Mouse (Mus musculus) limb, embryonic 10.5 days (tissue): ENCODE data around the gene Ms4a4a. TPM values are rescaled to one million over a fixed set of nuclear protein-coding genes. Genes with fewer than 3 reads are reported as not detected.

Experiments
- polyA plus RNA-seq: library from polyadenylated mRNA; unstranded; fragments of >200 nt; fragmentation: Nextera tagmentation; extraction: Ambion mirVana; gene quantifications from 2 replicates; pipeline ENCODE4 v1.2.1, GENCODE M21; 2016

The Ms4a4a gene
- polyA plus RNA-seq, 1 experiment from 2014 or later: 1.5 TPM

Other genes with a start within 250 kb of the Ms4a4a start
- gene 1700017D01Rik, start 244.6 kb upstream of the Ms4a4a start, polyA plus RNA-seq: not detected in 2 replicates
- gene 1700025F22Rik, start 210.2 kb upstream of the Ms4a4a start, polyA plus RNA-seq: not detected in 2 replicates
- gene Ms4a13, start 178.8 kb upstream of the Ms4a4a start, polyA plus RNA-seq: not detected in 2 replicates
- not detected in 2 replicates for gene Ms4a12, start 143.1 kb upstream of the Ms4a4a start, polyA plus RNA-seq
- not detected in 2 replicates for gene Ms4a1, start 109.3 kb upstream of the Ms4a4a start, polyA plus RNA-seq
- gene Ms4a5, start 91.7 kb upstream of the Ms4a4a start, polyA plus RNA-seq: not detected in 2 replicates
- gene Ms4a14, start 61.1 kb upstream of the Ms4a4a start, polyA plus RNA-seq: not detected in 2 replicates
- gene Ms4a7, start 39.4 kb upstream of the Ms4a4a start, polyA plus RNA-seq: 0.33 TPM in 1 of 2 replicates, not detected in the other
- gene Ms4a4c, start 29.2 kb downstream of the Ms4a4a start, polyA plus RNA-seq: 0.14 TPM in 1 of 2 replicates, not detected in the other
- gene Ms4a4b, start 68.0 kb downstream of the Ms4a4a start, polyA plus RNA-seq: not detected in 2 replicates
- 0.23 and 0.69 TPM in 2 replicates for gene Ms4a6c, start 93.8 kb downstream of the Ms4a4a start, polyA plus RNA-seq
- gene Gm8369, start 110.4 kb downstream of the Ms4a4a start, polyA plus RNA-seq: not detected in 2 replicates
- gene Ms4a6b, start 141.0 kb downstream of the Ms4a4a start, polyA plus RNA-seq: 0.60 and 1.1 TPM in 2 replicates
- gene Ms4a4d, start 161.3 kb downstream of the Ms4a4a start, polyA plus RNA-seq: 0.31 and 0.36 TPM in 2 replicates
- gene Ms4a6d, start 229.3 kb downstream of the Ms4a4a start, polyA plus RNA-seq: 0.30 and 0.49 TPM in 2 replicates
- gene Ms4a2, start 248.2 kb downstream of the Ms4a4a start, polyA plus RNA-seq: not detected in 2 replicates